Mouse (Mus musculus): ENCODE data around the gene Gpc2. TPM values are rescaled to one million over a fixed set of nuclear protein-coding genes. Genes with fewer than 3 reads are reported as not detected.
A peak's percentile ranks its signal among the peaks of the same experiment; 100 is the strongest.

The Gpc2 gene
- 4.0 and 8.4 TPM in 2 replicates for polyA plus RNA-seq (2011; ENCODE audit: insufficient read depth, insufficient read length, low replicate concordance, missing spikeins)

- 1% methylated on average over 56 of the region's 56 CpGs for WGBS
- TF ChIP-seq CTCF (IDR thresholded peaks at IDR 0.05; ENCODE audit: control insufficient read depth, insufficient read depth, low read length) (no peak), POLR2A (IDR thresholded peaks at IDR 0.05; ENCODE audit: borderline replicate concordance, control insufficient read depth, low read depth, low read length) (no peak; the same call in 1 of the 2 replicates)
- peak within 1 kb of the TSS; percentile 64 for H3K4me3 ChIP-seq (replicated peaks; ENCODE audit: control insufficient read depth, low read depth, low read length)
- H3K27ac ChIP-seq (ENCODE audit: control insufficient read depth, insufficient read depth, low read depth, low read length, poor library complexity) = no peak within 1 kb of the TSS
- no peaks in the 10 kb centered on the region for H3K4me1 ChIP-seq (ENCODE audit: control insufficient read depth, insufficient read depth, low read length)
Observed at GRCm38 (mm10) chr5:138279585-138280424, at the start of gene Gpc2, which contains the start of the genes Gm43720 and Stag3. Gene Gpc2, minus strand, starts transcription at chr5:138280005. Gene Gm43720, minus strand, starts transcription at chr5:138279958. Gene Stag3, plus strand, starts transcription at chr5:138280240.

- Histone ChIP-seq H3K4me3 (replicated peaks; ENCODE audit: control insufficient read depth, low read depth, low read length) (no peak overlapping the region), H3K27ac (ENCODE audit: control insufficient read depth, insufficient read depth, low read depth, low read length, poor library complexity) (no peak overlapping the region), H3K4me1 (ENCODE audit: control insufficient read depth, insufficient read depth, low read length) (no peaks in the 10 kb centered on the region)
- 80% methylated on average over 3 of the region's 3 CpGs for WGBS
- TF ChIP-seq POLR2A (IDR thresholded peaks at IDR 0.05; ENCODE audit: borderline replicate concordance, control insufficient read depth, low read depth, low read length) (no peak), CTCF (IDR thresholded peaks at IDR 0.05; ENCODE audit: control insufficient read depth, insufficient read depth, low read length) (no peak)
Observed at GRCm38 (mm10) chr5:138312795-138313194, 33.0 kb upstream of the Gpc2 start.

- H3K4me3 ChIP-seq (replicated peaks; ENCODE audit: control insufficient read depth, low read depth, low read length) = no peak overlapping the region
- H3K4me1 ChIP-seq (ENCODE audit: control insufficient read depth, insufficient read depth, low read length) = no peaks in the 10 kb centered on the region; the same call in 1 of the 2 replicates
- no peak for TF ChIP-seq CTCF (IDR thresholded peaks at IDR 0.05; ENCODE audit: control insufficient read depth, insufficient read depth, low read length)
- no peak for TF ChIP-seq POLR2A (IDR thresholded peaks at IDR 0.05; ENCODE audit: borderline replicate concordance, control insufficient read depth, low read depth, low read length)
- 74% methylated on average over 2 of the region's 2 CpGs for WGBS
- H3K27ac ChIP-seq (ENCODE audit: control insufficient read depth, insufficient read depth, low read depth, low read length, poor library complexity) = no peak overlapping the region
Observed at GRCm38 (mm10) chr5:138299613-138300012, 19.8 kb upstream of the Gpc2 start.

- TF ChIP-seq CTCF (IDR thresholded peaks at IDR 0.05; ENCODE audit: control insufficient read depth, insufficient read depth, low read length) = no peak
- no peak for TF ChIP-seq POLR2A (IDR thresholded peaks at IDR 0.05; ENCODE audit: borderline replicate concordance, control insufficient read depth, low read depth, low read length)
- Histone ChIP-seq H3K4me3 (replicated peaks; ENCODE audit: control insufficient read depth, low read depth, low read length) (no peak overlapping the region), H3K4me1 (ENCODE audit: control insufficient read depth, insufficient read depth, low read length) (no peaks in the 10 kb centered on the region), H3K27ac (ENCODE audit: control insufficient read depth, insufficient read depth, low read depth, low read length, poor library complexity) (no peak overlapping the region)
Observed at GRCm38 (mm10) chr5:138294158-138294557, 14.4 kb upstream of the Gpc2 start.

- no peak for TF ChIP-seq POLR2A (IDR thresholded peaks at IDR 0.05; ENCODE audit: borderline replicate concordance, control insufficient read depth, low read depth, low read length)
- no peak for TF ChIP-seq CTCF (IDR thresholded peaks at IDR 0.05; ENCODE audit: control insufficient read depth, insufficient read depth, low read length)
- no peak overlapping the region for H3K27ac ChIP-seq (ENCODE audit: control insufficient read depth, insufficient read depth, low read depth, low read length, poor library complexity)
- WGBS = 67% methylated on average over 1 of the region's 1 CpGs
- no peak overlapping the region for H3K4me3 ChIP-seq (replicated peaks; ENCODE audit: control insufficient read depth, low read depth, low read length)
- H3K4me1 ChIP-seq (ENCODE audit: control insufficient read depth, insufficient read depth, low read length) = no peaks in the 10 kb centered on the region
Observed at GRCm38 (mm10) chr5:138291638-138292037, 11.8 kb upstream of the Gpc2 start.

- Histone ChIP-seq H3K4me3 (replicated peaks; ENCODE audit: control insufficient read depth, low read depth, low read length) (no peak overlapping the region), H3K4me1 (ENCODE audit: control insufficient read depth, insufficient read depth, low read length) (no peaks in the 10 kb centered on the region), H3K27ac (ENCODE audit: control insufficient read depth, insufficient read depth, low read depth, low read length, poor library complexity) (no peak overlapping the region)
- TF ChIP-seq CTCF (IDR thresholded peaks at IDR 0.05; ENCODE audit: control insufficient read depth, insufficient read depth, low read length) (no peak), POLR2A (IDR thresholded peaks at IDR 0.05; ENCODE audit: borderline replicate concordance, control insufficient read depth, low read depth, low read length) (no peak)
- 74% methylated on average over 3 of the region's 3 CpGs for WGBS
Observed at GRCm38 (mm10) chr5:138287861-138288260, 8.1 kb upstream of the Gpc2 start.

- Histone ChIP-seq H3K27ac (ENCODE audit: control insufficient read depth, insufficient read depth, low read depth, low read length, poor library complexity) (no peak overlapping the region), H3K4me3 (replicated peaks; ENCODE audit: control insufficient read depth, low read depth, low read length) (no peak overlapping the region), H3K4me1 (ENCODE audit: control insufficient read depth, insufficient read depth, low read length) (no peaks in the 10 kb centered on the region)
- TF ChIP-seq POLR2A (IDR thresholded peaks at IDR 0.05; ENCODE audit: borderline replicate concordance, control insufficient read depth, low read depth, low read length) (no peak), CTCF (IDR thresholded peaks at IDR 0.05; ENCODE audit: control insufficient read depth, insufficient read depth, low read length) (no peak)
- WGBS = 37% methylated on average over 1 of the region's 1 CpGs
Observed at GRCm38 (mm10) chr5:138283540-138283939, 3.7 kb upstream of the Gpc2 start.

GRCm38 (mm10) chr5:138281798-138282197, 2.0 kb upstream of the Gpc2 start:
- no peak for TF ChIP-seq CTCF (IDR thresholded peaks at IDR 0.05; ENCODE audit: control insufficient read depth, insufficient read depth, low read length)
- TF ChIP-seq POLR2A (IDR thresholded peaks at IDR 0.05; ENCODE audit: borderline replicate concordance, control insufficient read depth, low read depth, low read length) = no peak
- no peak overlapping the region for H3K4me3 ChIP-seq (replicated peaks; ENCODE audit: control insufficient read depth, low read depth, low read length)
- no peaks in the 10 kb centered on the region for H3K4me1 ChIP-seq (ENCODE audit: control insufficient read depth, insufficient read depth, low read length)
- 62% methylated on average over 2 of the region's 2 CpGs for WGBS
- no peak overlapping the region for H3K27ac ChIP-seq (ENCODE audit: control insufficient read depth, insufficient read depth, low read depth, low read length, poor library complexity)

Measured in bone marrow, adult 2 months (tissue).